Comparison of ENCODE assay signal across 13 mouse cellular contexts in the genomic region with DNA sequence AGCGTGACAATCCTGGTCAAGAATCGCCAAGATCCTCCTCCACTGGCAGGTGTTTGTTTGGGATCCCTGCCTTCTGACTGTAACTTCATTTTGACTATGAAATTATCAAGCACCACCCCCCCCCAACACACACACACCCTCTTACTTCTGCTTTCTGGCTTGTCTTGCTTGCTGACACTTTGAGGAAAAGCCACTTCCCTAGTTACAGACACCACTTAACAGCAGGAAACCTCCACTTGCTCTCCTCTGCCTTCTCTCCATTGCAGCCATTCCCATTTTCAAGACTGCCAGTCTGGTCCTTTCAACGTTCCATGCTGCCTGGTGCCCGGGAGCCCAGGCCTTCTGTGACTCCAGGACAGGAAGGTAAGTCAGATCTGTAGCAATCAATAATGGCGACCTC. TPM values are rescaled to one million over a fixed set of nuclear protein-coding genes. Genes with fewer than 3 reads are reported as not detected.
A peak's percentile ranks its signal among the peaks of the same experiment; 100 is the strongest.
DNase-seq lines count a peak whose midpoint lies in the region; ATAC-seq and TF ChIP-seq lines count a peak whose summit lies in the region.
"Had no signal": no experiment of that assay in that cellular context is flagged by ENCODE, and none has a peak within 500 bp of the region (broad histone marks: within the 10 kb centered on the region; RNA-seq: fewer than 3 reads in every experiment).

No protein-coding gene starts in this region.

- no peak for TF ChIP-seq RAD21 in MEL (IDR thresholded peaks at IDR 0.05; ENCODE audit: low read depth, low read length)

- no peak for TF ChIP-seq EP300 in lung, postnatal 0 days (IDR thresholded peaks at IDR 0.05)
- TF ChIP-seq EP300 in MEL (IDR thresholded peaks at IDR 0.05; ENCODE audit: low read depth in 1 of 2, low read length in 2 of 2) = peak in 1 of 2 experiments; percentile 7; a peak in 1 of 4 replicates

- no peak overlapping the region for H3K27ac ChIP-seq in lung, postnatal 0 days (ENCODE audit: low read length)
- peak overlapping the region; percentile 89 for H3K27ac ChIP-seq in MEL (ENCODE audit: control insufficient read depth, low read depth, low read length)
- H3K27ac ChIP-seq: hindbrain, embryonic 12.5 days had no signal

- no peak overlapping the region for H3K4me2 ChIP-seq in lung, postnatal 0 days (replicated peaks; ENCODE audit: low read depth, low read length)
- H3K4me2 ChIP-seq: hindbrain, embryonic 12.5 days had no signal

- H3K4me3 ChIP-seq in lung, postnatal 0 days (ENCODE audit: low read depth, low read length) = no peak overlapping the region
- peak overlapping the region; percentile 62 to 66 for H3K4me3 ChIP-seq in MEL (ENCODE audit: control insufficient read depth in 1 of 2, insufficient read depth in 1 of 2, low read depth in 2 of 2, low read length in 2 of 2)
- H3K4me3 ChIP-seq: hindbrain, embryonic 12.5 days had no signal

- H3K27me3 ChIP-seq in lung, postnatal 0 days (replicated peaks; ENCODE audit: insufficient read depth, low read length) = no peaks in the 10 kb centered on the region
- no peaks in the 10 kb centered on the region for H3K27me3 ChIP-seq in MEL (ENCODE audit: control insufficient read depth in 1 of 2, insufficient read depth in 2 of 2, low read length in 2 of 2)
- H3K27me3 ChIP-seq: hindbrain, embryonic 12.5 days had no signal

- no peak for TF ChIP-seq CTCF in lung, postnatal 0 days (IDR thresholded peaks at IDR 0.05)
- TF ChIP-seq CTCF in MEL (IDR thresholded peaks at IDR 0.05 in 2 of 3, conservative IDR thresholded peaks at IDR 0.05 in 1 of 3; ENCODE audit: control insufficient read depth in 1 of 3, insufficient read depth in 1 of 3, low read depth in 2 of 3, low read length in 3 of 3, poor library complexity in 1 of 3, severe bottlenecking in 1 of 3) = no peak

- no peak overlapping the region for H3K9ac ChIP-seq in lung, postnatal 0 days (replicated peaks; ENCODE audit: low read depth)
- H3K9ac ChIP-seq in MEL (ENCODE audit: control insufficient read depth, low read depth, low read length, poor library complexity, severe bottlenecking) = peak overlapping the region; percentile 86
- H3K9ac ChIP-seq: hindbrain, embryonic 12.5 days had no signal

- H3K36me3 ChIP-seq in lung, postnatal 0 days (ENCODE audit: insufficient read depth, low read length) = no peaks in the 10 kb centered on the region
- peaks cover 0 to 5% of the 10 kb centered on the region in 2 experiments; a peak in 1 of 4 replicates for H3K36me3 ChIP-seq in MEL (ENCODE audit: control insufficient read depth in 1 of 2, insufficient read depth in 2 of 2, low read length in 2 of 2)
- H3K36me3 ChIP-seq: hindbrain, embryonic 12.5 days had no signal

- ATAC-seq in lung, postnatal 0 days = no peak
- ATAC-seq in hematopoietic stem cell, adult 5-6 weeks (replicated peaks in 1 of 2; ENCODE audit: insufficient read depth in 1 of 2, low FRiP score in 2 of 2, low TSS enrichment in 1 of 2, low read depth in 1 of 2, poor library complexity in 2 of 2, severe bottlenecking in 2 of 2) = peak; percentile 88 to 92
- ATAC-seq in megakaryocyte progenitor cell, adult 5-6 weeks (replicated peaks; ENCODE audit: poor library complexity) = peak; percentile 87

- peak; percentile 22 for DNase-seq in lung, postnatal 0 days (ENCODE audit: low spot score)
- no peak for DNase-seq in lung, postnatal 10 days
- DNase-seq in MEL (ENCODE audit: low read depth, low spot score) = peak; percentile 91
- DNase-seq in layer of hippocampus, adult 8-10 months (ENCODE audit: low spot score in 2 of 2) = no peak
- no peak for DNase-seq in layer of hippocampus, postnatal 25 days (ENCODE audit: extremely low spot score in 1 of 2, low spot score in 1 of 2)
- DNase-seq: embryo, embryonic 11 days; kidney, adult 2 months; lung, adult 18-20 months; midbrain, embryonic 14.5 days; thymus, postnatal 25 days had no signal

- WGBS in lung, postnatal 0 days = 76% methylated on average over 5 of the region's 5 CpGs

- H3K79me2 ChIP-seq in MEL (ENCODE audit: control insufficient read depth, insufficient read depth, low read length, poor library complexity) = peaks cover 7% of the 10 kb centered on the region

- no peaks in the 10 kb centered on the region; the same call in 1 of the 2 replicates for H3K9me3 ChIP-seq in lung, postnatal 0 days (ENCODE audit: low read length)
- no peaks in the 10 kb centered on the region for H3K9me3 ChIP-seq in MEL (replicated peaks; ENCODE audit: insufficient read depth, low read length)
- H3K9me3 ChIP-seq: hindbrain, embryonic 12.5 days had no signal

- H3K4me1 ChIP-seq in lung, postnatal 0 days (ENCODE audit: insufficient read depth, low read depth, low read length) = no peaks in the 10 kb centered on the region
- peaks cover 0 to 6% of the 10 kb centered on the region in 2 experiments; a peak in 2 of 4 replicates for H3K4me1 ChIP-seq in MEL (ENCODE audit: control insufficient read depth in 1 of 2, insufficient read depth in 2 of 2, low read length in 2 of 2)

- TF ChIP-seq POLR2A in MEL (IDR thresholded peaks at IDR 0.05; ENCODE audit: control insufficient read depth in 1 of 2, insufficient read depth in 1 of 2, low read depth in 1 of 2, low read length in 2 of 2, poor library complexity in 1 of 2) = peak in 1 of 2 experiments; percentile 64; a peak in 1 of 4 replicates

TF ChIP-seq in MEL, 35 proteins besides CTCF, POLR2A, EP300 and RAD21:
- TF ChIP-seq SIN3A (IDR thresholded peaks at IDR 0.05; ENCODE audit: low read length) (peak; percentile 7; the same call in 1 of the 2 replicates), MXI1 (IDR thresholded peaks at IDR 0.05; ENCODE audit: low read depth, low read length) (peak; percentile 59), HCFC1 (IDR thresholded peaks at IDR 0.05; ENCODE audit: low read depth, low read length) (0 out of 2 replicates have a peak, but pooled peaks have one; percentile 23), JUND (IDR thresholded peaks at IDR 0.05; ENCODE audit: low read depth, low read length) (no peak), ELF1 (IDR thresholded peaks at IDR 0.05; ENCODE audit: low read depth, low read length) (0 out of 2 replicates have a peak, but pooled peaks have one; percentile 30), USF2 (IDR thresholded peaks at IDR 0.05; ENCODE audit: borderline replicate concordance in 1 of 2, insufficient read depth in 1 of 2, low read depth in 1 of 2, low read length in 2 of 2) (no peak), MAFK (IDR thresholded peaks at IDR 0.05; ENCODE audit: borderline replicate concordance, low read depth, low read length) (no peak), TCF12 (IDR thresholded peaks at IDR 0.05; ENCODE audit: low read depth, low read length) (no peak), CHD1 (IDR thresholded peaks at IDR 0.05; ENCODE audit: low read depth, low read length) (no peak), GABPA (IDR thresholded peaks at IDR 0.05; ENCODE audit: low read depth, low read length) (no peak), MYC (IDR thresholded peaks at IDR 0.05; ENCODE audit: low read depth, low read length) (no peak), RCOR1 (IDR thresholded peaks at IDR 0.05; ENCODE audit: low read depth, low read length) (no peak), MAX (IDR thresholded peaks at IDR 0.05; ENCODE audit: low read length) (0 out of 2 replicates have a peak, but pooled peaks have one; percentile 6), ZNF384 (IDR thresholded peaks at IDR 0.05; ENCODE audit: low read depth, low read length) (no peak), ETS1 (IDR thresholded peaks at IDR 0.05; ENCODE audit: low read depth, low read length) (peak; percentile 44; the same call in 1 of the 2 replicates), E2F4 (IDR thresholded peaks at IDR 0.05; ENCODE audit: borderline replicate concordance, low read depth, low read length) (no peak), CHD2 (IDR thresholded peaks at IDR 0.05; ENCODE audit: low read length) (no peak), ZKSCAN1 (IDR thresholded peaks at IDR 0.05; ENCODE audit: low read depth, low read length) (no peak), POLR2AphosphoS5 (IDR thresholded peaks at IDR 0.05; ENCODE audit: borderline replicate concordance, low read depth, low read length) (no peak), TAL1 (IDR thresholded peaks at IDR 0.05; ENCODE audit: low read length) (no peak), BHLHE40 (IDR thresholded peaks at IDR 0.05; ENCODE audit: borderline replicate concordance, low read depth, low read length) (no peak), TBP (IDR thresholded peaks at IDR 0.05; ENCODE audit: low read depth, low read length) (0 out of 2 replicates have a peak, but pooled peaks have one; percentile 25), ZC3H11A (IDR thresholded peaks at IDR 0.05; ENCODE audit: low read depth, low read length) (no peak), MAZ (IDR thresholded peaks at IDR 0.05; ENCODE audit: low read depth, low read length) (peak; percentile 69; the same call in 1 of the 2 replicates), MEF2A (IDR thresholded peaks at IDR 0.05; ENCODE audit: extremely low read depth, insufficient replicate concordance, low read depth, low read length, poor library complexity, severe bottlenecking) (no peak), MYB (IDR thresholded peaks at IDR 0.05; ENCODE audit: low read depth, low read length) (no peak), SMC3 (IDR thresholded peaks at IDR 0.05; ENCODE audit: low read depth, low read length) (no peak), POLR2AphosphoS2 (IDR thresholded peaks at IDR 0.05; ENCODE audit: low read length) (no peak), ZMIZ1 (IDR thresholded peaks at IDR 0.05; ENCODE audit: low read depth, low read length) (no peak), NRF1 (IDR thresholded peaks at IDR 0.05; ENCODE audit: insufficient read depth, low read depth, low read length, poor library complexity, severe bottlenecking) (no peak), NELFE (IDR thresholded peaks at IDR 0.05; ENCODE audit: low read depth, low read length) (no peak; the same call in 1 of the 2 replicates)

RNA-seq across cellular contexts. Expression of gene Syk, which starts 13.7 kb away (rescaled TPM):
- polyA plus RNA-seq in lung, postnatal 0 days (2015; fragmentation: Nextera tagmentation; extraction: Ambion mirVana) = 4.3 and 5.5 TPM in 2 replicates
- 13.3 and 14.4 TPM in 2 replicates for total RNA-seq in MEL (2012; rRNA removed)
- 10 to 100 TPM in 1 of 2 experiments, not detected in 1; 23.8 TPM for polyA plus RNA-seq in MEL (2012; ENCODE audit: insufficient read depth in 1 of 2, insufficient read length in 2 of 2, low read depth in 1 of 2, low replicate concordance in 2 of 2, missing spikeins in 1 of 2)
- 99.6 and 106 TPM in 2 replicates for total RNA-seq in hematopoietic stem cell, adult 5-6 weeks (2017)
- total RNA-seq in megakaryocyte progenitor cell, adult 5-6 weeks (2015) = 38.9 and 40.1 TPM in 2 replicates
- 67.4 and 70.2 TPM in 2 replicates for total RNA-seq in megakaryocyte progenitor cell, adult 5-6 weeks (2017)
- total RNA-seq in layer of hippocampus, adult 8-10 months (2022) = 1 to 10 TPM; 3.5 to 5.8 (median 4.2) TPM
- total RNA-seq in layer of hippocampus, postnatal 25 days (2021) = 1 to 10 TPM; 3.0 to 3.9 TPM

Comparison
In these comparisons a context has a peak if more than half of its experiments do, and no peak if none do; other contexts are left out.
1. DNase-seq: peak in lung, postnatal 0 days (single experiment) and MEL (single experiment); none in lung, postnatal 10 days (single experiment), layer of hippocampus, adult 8-10 months (0 of 2) and layer of hippocampus, postnatal 25 days (0 of 2).